Mouse (Mus musculus): ENCODE measurements around the gene Wdr59.
"Not testable (repeated sequence)": the region's sequence is repeated elsewhere in the genome, so short reads cannot be mapped to it uniquely, and the experiment has no call there.

The Wdr59 gene

GRCm38 (mm10) chr8:111537765-111538158 is 15.9 kb upstream of the Wdr59 start:
- no peak for DNase-seq (ENCODE audit: low spot score)

GRCm38 (mm10) chr8:111536978-111537764 is 15.3 kb upstream of the Wdr59 start:
- DNase-seq (ENCODE audit: low spot score): peak; percentile 48

- DNase-seq (ENCODE audit: low spot score): peak; percentile 82
Measured at GRCm38 (mm10) chr8:111536031-111536977, 14.4 kb upstream of the Wdr59 start, which contains the start of gene Znrf1. Gene Znrf1, plus strand, starts transcription at chr8:111536097.

GRCm38 (mm10) chr8:111535491-111535890 is 13.6 kb upstream of the Wdr59 start:
- no peak for DNase-seq (ENCODE audit: low spot score)

- no peak for DNase-seq (ENCODE audit: low spot score)
Measured at GRCm38 (mm10) chr8:111533503-111533902, 11.6 kb upstream of the Wdr59 start.

GRCm38 (mm10) chr8:111531621-111532020 is 9.7 kb upstream of the Wdr59 start:
- DNase-seq (ENCODE audit: low spot score): no peak

GRCm38 (mm10) chr8:111531191-111531590 is 9.3 kb upstream of the Wdr59 start:
- no peak for DNase-seq (ENCODE audit: low spot score)

- DNase-seq (ENCODE audit: low spot score): no peak
Measured at GRCm38 (mm10) chr8:111528071-111528470, 6.2 kb upstream of the Wdr59 start.

- DNase-seq (ENCODE audit: low spot score): no peak
Measured at GRCm38 (mm10) chr8:111527149-111527548, 5.3 kb upstream of the Wdr59 start.

- peak; percentile 54 for DNase-seq (ENCODE audit: low spot score)
Measured at GRCm38 (mm10) chr8:111526403-111527024, 4.6 kb upstream of the Wdr59 start.

- no peak for DNase-seq (ENCODE audit: low spot score)
Measured at GRCm38 (mm10) chr8:111517466-111517865, 4.4 kb downstream of the Wdr59 start.

- no peak for DNase-seq (ENCODE audit: low spot score)
Measured at GRCm38 (mm10) chr8:111516451-111517035, 5.3 kb downstream of the Wdr59 start.

- no peak for DNase-seq (ENCODE audit: low spot score)
Measured at GRCm38 (mm10) chr8:111513446-111513845, 8.4 kb downstream of the Wdr59 start.

GRCm38 (mm10) chr8:111512941-111513340 is 9.0 kb downstream of the Wdr59 start:
- no peak for DNase-seq (ENCODE audit: low spot score)

GRCm38 (mm10) chr8:111510401-111510800 is 11.5 kb downstream of the Wdr59 start:
- DNase-seq (ENCODE audit: low spot score): no peak

- peak; percentile 50 for DNase-seq (ENCODE audit: low spot score)
Measured at GRCm38 (mm10) chr8:111509278-111509677, 12.6 kb downstream of the Wdr59 start.

- no peak for DNase-seq (ENCODE audit: low spot score)
Measured at GRCm38 (mm10) chr8:111508566-111508965, 13.3 kb downstream of the Wdr59 start.

- DNase-seq (ENCODE audit: low spot score): no peak
Measured at GRCm38 (mm10) chr8:111501724-111502464, 20.0 kb downstream of the Wdr59 start.

GRCm38 (mm10) chr8:111498249-111498648 is 23.6 kb downstream of the Wdr59 start:
- not testable (repeated sequence) for DNase-seq (ENCODE audit: low spot score)

- peak; percentile 53 for DNase-seq (ENCODE audit: low spot score)
Measured at GRCm38 (mm10) chr8:111496326-111496725, 25.6 kb downstream of the Wdr59 start.

GRCm38 (mm10) chr8:111493176-111493575 is 28.7 kb downstream of the Wdr59 start:
- no peak for DNase-seq (ENCODE audit: low spot score)
